Comparison of ENCODE assay signal across 24 mouse cellular contexts in the genomic region with DNA sequence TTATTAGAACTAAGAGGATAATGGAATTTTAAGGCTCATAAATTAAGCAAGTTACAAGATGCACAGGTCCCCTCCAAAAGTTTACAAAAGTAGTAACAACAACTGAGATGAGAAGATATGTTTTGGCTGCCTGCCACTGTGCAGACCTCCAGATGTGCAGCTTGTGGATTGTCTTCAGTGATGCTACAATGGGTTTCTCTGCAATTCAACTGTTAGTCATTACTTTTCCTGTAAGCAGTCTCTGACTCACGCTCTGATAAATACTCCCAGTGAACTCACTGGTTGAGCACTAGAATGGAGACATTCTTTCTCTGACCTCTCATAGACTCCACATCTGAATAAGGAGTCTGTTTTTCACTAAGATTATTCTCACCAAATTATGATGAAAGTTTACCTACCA.
DNase-seq lines count a peak whose midpoint lies in the region; ATAC-seq and TF ChIP-seq lines count a peak whose summit lies in the region.
"Had no signal": no experiment of that assay in that cellular context is flagged by ENCODE, and none has a peak within 500 bp of the region (broad histone marks: within the 10 kb centered on the region; RNA-seq: fewer than 3 reads in every experiment).

No protein-coding gene starts in this region.

- no peak for TF ChIP-seq CTCF in MEL (IDR thresholded peaks at IDR 0.05 in 2 of 3, conservative IDR thresholded peaks at IDR 0.05 in 1 of 3; ENCODE audit: control insufficient read depth in 1 of 3, insufficient read depth in 1 of 3, low read depth in 2 of 3, low read length in 3 of 3, poor library complexity in 1 of 3, severe bottlenecking in 1 of 3)

- WGBS in limb, embryonic 14.5 days: 52% methylated on average over 1 of the region's 1 CpGs
- 74% methylated on average over 1 of the region's 1 CpGs for WGBS in limb, embryonic 10.5 days

- no peak for TF ChIP-seq RAD21 in MEL (IDR thresholded peaks at IDR 0.05; ENCODE audit: low read depth, low read length)

- H3K79me2 ChIP-seq in MEL (ENCODE audit: control insufficient read depth, insufficient read depth, low read length, poor library complexity): no peaks in the 10 kb centered on the region

- H3K27me3 ChIP-seq in limb, embryonic 14.5 days (ENCODE audit: control insufficient read depth, insufficient read depth, low read length): no peaks in the 10 kb centered on the region
- H3K27me3 ChIP-seq in limb, embryonic 10.5 days (ENCODE audit: low read depth, poor library complexity, severe bottlenecking): no peaks in the 10 kb centered on the region
- H3K27me3 ChIP-seq in MEL (ENCODE audit: control insufficient read depth in 1 of 2, insufficient read depth in 2 of 2, low read length in 2 of 2): no peaks in the 10 kb centered on the region
- H3K27me3 ChIP-seq: CH12.LX; embryonic facial prominence, embryonic 12.5 days; forebrain, embryonic 13.5 days; heart, embryonic 13.5 days; hindbrain, embryonic 12.5 days had no signal

- H3K27ac ChIP-seq in limb, embryonic 14.5 days (replicated peaks; ENCODE audit: low read depth, low read length): no peak overlapping the region
- H3K27ac ChIP-seq in limb, embryonic 10.5 days: no peak overlapping the region
- H3K27ac ChIP-seq in MEL (ENCODE audit: control insufficient read depth, low read depth, low read length): no peak overlapping the region
- H3K27ac ChIP-seq: embryonic facial prominence, embryonic 12.5 days; forebrain, embryonic 13.5 days; gastrocnemius, adult 2 months; heart, embryonic 13.5 days; hindbrain, embryonic 12.5 days had no signal

- H3K4me3 ChIP-seq in limb, embryonic 14.5 days (replicated peaks; ENCODE audit: low read length): no peak overlapping the region
- H3K4me3 ChIP-seq in limb, embryonic 10.5 days: no peak overlapping the region
- H3K4me3 ChIP-seq in MEL (ENCODE audit: control insufficient read depth in 1 of 2, insufficient read depth in 1 of 2, low read depth in 2 of 2, low read length in 2 of 2): no peak overlapping the region
- H3K4me3 ChIP-seq: embryonic facial prominence, embryonic 12.5 days; forebrain, embryonic 13.5 days; gastrocnemius, adult 2 months; heart, embryonic 13.5 days; hindbrain, embryonic 12.5 days had no signal

- H3K4me1 ChIP-seq in limb, embryonic 14.5 days (ENCODE audit: control insufficient read depth, insufficient read depth, low read length): no peaks in the 10 kb centered on the region
- H3K4me1 ChIP-seq in limb, embryonic 10.5 days: no peaks in the 10 kb centered on the region
- no peaks in the 10 kb centered on the region for H3K4me1 ChIP-seq in MEL (ENCODE audit: control insufficient read depth in 1 of 2, insufficient read depth in 2 of 2, low read length in 2 of 2)
- H3K4me1 ChIP-seq: embryonic facial prominence, embryonic 12.5 days; forebrain, embryonic 13.5 days; heart, embryonic 13.5 days; hindbrain, embryonic 12.5 days had no signal

- TF ChIP-seq EP300 in MEL (IDR thresholded peaks at IDR 0.05; ENCODE audit: low read depth in 1 of 2, low read length in 2 of 2): peak in 1 of 2 experiments; percentile 10; a peak in 1 of 4 replicates

- no peaks in the 10 kb centered on the region for H3K36me3 ChIP-seq in limb, embryonic 14.5 days (ENCODE audit: control insufficient read depth, insufficient read depth, low read length)
- H3K36me3 ChIP-seq in limb, embryonic 10.5 days: no peaks in the 10 kb centered on the region
- no peaks in the 10 kb centered on the region; a peak in 1 of 4 replicates for H3K36me3 ChIP-seq in MEL (ENCODE audit: control insufficient read depth in 1 of 2, insufficient read depth in 2 of 2, low read length in 2 of 2)
- H3K36me3 ChIP-seq: embryonic facial prominence, embryonic 12.5 days; heart, embryonic 13.5 days; hindbrain, embryonic 12.5 days had no signal

- H3K9ac ChIP-seq in limb, embryonic 14.5 days (ENCODE audit: low read depth, low read length, severe bottlenecking): no peak overlapping the region
- H3K9ac ChIP-seq in MEL (ENCODE audit: control insufficient read depth, low read depth, low read length, poor library complexity, severe bottlenecking): no peak overlapping the region
- H3K9ac ChIP-seq: embryonic facial prominence, embryonic 12.5 days; forebrain, embryonic 13.5 days; forebrain, postnatal 0 days; heart, embryonic 13.5 days; hindbrain, embryonic 12.5 days had no signal

- H3K9me3 ChIP-seq in limb, embryonic 14.5 days (ENCODE audit: control insufficient read depth, low read length): no peaks in the 10 kb centered on the region
- no peaks in the 10 kb centered on the region for H3K9me3 ChIP-seq in limb, embryonic 10.5 days (replicated peaks)
- no peaks in the 10 kb centered on the region for H3K9me3 ChIP-seq in MEL (replicated peaks; ENCODE audit: insufficient read depth, low read length)
- H3K9me3 ChIP-seq: embryonic facial prominence, embryonic 12.5 days; forebrain, embryonic 13.5 days; heart, embryonic 13.5 days; hindbrain, embryonic 12.5 days had no signal

- TF ChIP-seq POLR2A in limb, embryonic 14.5 days (IDR thresholded peaks at IDR 0.05; ENCODE audit: borderline replicate concordance, extremely low read depth, insufficient read depth, insufficient read length): no peak
- TF ChIP-seq POLR2A in MEL (IDR thresholded peaks at IDR 0.05; ENCODE audit: control insufficient read depth in 1 of 2, insufficient read depth in 1 of 2, low read depth in 1 of 2, low read length in 2 of 2, poor library complexity in 1 of 2): no peak

- peak; percentile 5 for DNase-seq in limb, embryonic 14.5 days (ENCODE audit: low spot score)
- DNase-seq in limb, embryonic 10.5 days (ENCODE audit: low spot score): no peak
- DNase-seq in MEL (ENCODE audit: low read depth, low spot score): peak; percentile 75
- peak; percentile 44 for DNase-seq in brain, adult 2 months (ENCODE audit: low read depth, low spot score)
- DNase-seq in layer of hippocampus, postnatal 14 days (ENCODE audit: low spot score in 2 of 2): no peak
- no peak for DNase-seq in frontal cortex, postnatal 25 days (ENCODE audit: low spot score in 2 of 2)
- DNase-seq: adrenal gland, postnatal 14 days; cerebellum, adult 18-20 months; cerebellum, postnatal 10 days; forebrain, postnatal 0 days; gastrocnemius, adult 2 months; gastrocnemius, postnatal 25 days; heart, adult 11 months; heart, postnatal 36 days had no signal

- H3K4me2 ChIP-seq in limb, embryonic 14.5 days (replicated peaks; ENCODE audit: low read depth, low read length, severe bottlenecking): no peak overlapping the region
- H3K4me2 ChIP-seq: embryonic facial prominence, embryonic 12.5 days; forebrain, embryonic 13.5 days; heart, embryonic 13.5 days; hindbrain, embryonic 12.5 days had no signal

- no peak for ATAC-seq in limb, embryonic 14.5 days (ENCODE audit: low FRiP score, low read depth)
- ATAC-seq in granulocyte monocyte progenitor cell, adult 5-6 weeks (replicated peaks; ENCODE audit: poor library complexity, severe bottlenecking): no peak
- ATAC-seq: activated CD4-positive, CD25-positive, alpha-beta regulatory T cell, adult 4 months; forebrain, embryonic 13.5 days; forebrain, postnatal 0 days; hindbrain, embryonic 16.5 days; inflammation-experienced regulatory T-cells, adult 6 months; intestine, postnatal 0 days had no signal

TF ChIP-seq in MEL, 35 proteins besides CTCF, POLR2A, EP300 and RAD21:
- TF ChIP-seq ELF1 (IDR thresholded peaks at IDR 0.05; ENCODE audit: low read depth, low read length) (no peak), UBTF (IDR thresholded peaks at IDR 0.05; ENCODE audit: borderline replicate concordance, insufficient read depth, low read depth, low read length) (no peak), GATA1 (IDR thresholded peaks at IDR 0.05; ENCODE audit: low read depth, low read length) (0 out of 2 replicates have a peak, but pooled peaks have one; percentile 31)
TF ChIP-seq in MEL: peak in this region for 1.

Comparison
In these comparisons a context has a peak if more than half of its experiments do, and no peak if none do; other contexts are left out.
1. DNase-seq: peak in limb, embryonic 14.5 days (single experiment), MEL (single experiment) and brain, adult 2 months (single experiment); none in limb, embryonic 10.5 days (single experiment), layer of hippocampus, postnatal 14 days (0 of 2) and frontal cortex, postnatal 25 days (0 of 2).